Mouse (Mus musculus) common myeloid progenitor, adult 5-6 weeks (primary cell): ENCODE results near the gene Cyp1a1. TPM values are rescaled to one million over a fixed set of nuclear protein-coding genes. Genes with fewer than 3 reads are reported as not detected.
"Not testable (repeated sequence)": the region's sequence is repeated elsewhere in the genome, so short reads cannot be mapped to it uniquely, and the experiment has no call there.

ENCODE experiments used
- ATAC-seq: replicated peaks from 2 replicates; pipeline ENCODE4 v1.8.0; 2016; ENCODE audit warnings: low read depth, mild to moderate bottlenecking, moderate TSS enrichment, inconsistent platforms; ENCODE audit not compliant: poor library complexity, severe bottlenecking
- total RNA-seq: library from RNA; stranded (forward); fragments of 200-1000, 187-1606 nt; gene quantifications from 2 replicates; pipeline ENCODE4 v1.2.3, GENCODE M21; 2017

The Cyp1a1 gene
- total RNA-seq, 1 experiment from 2014 or later = 0.50 TPM

- peak; percentile 42; the same call in 1 of the 2 replicates for ATAC-seq
Measured at GRCm38 (mm10) chr9:57696380-57697285, 8.9 kb downstream of the Cyp1a1 start.

GRCm38 (mm10) chr9:57697380-57697779 is 9.7 kb downstream of the Cyp1a1 start:
- ATAC-seq = 0 out of 2 replicates have a peak, but pooled peaks have one; percentile 19

- peak; percentile 53 for ATAC-seq
Measured at GRCm38 (mm10) chr9:57698466-57699150, 10.9 kb downstream of the Cyp1a1 start.

GRCm38 (mm10) chr9:57706496-57706895 is 18.8 kb downstream of the Cyp1a1 start:
- ATAC-seq = no peak

- peak; percentile 95 for ATAC-seq
Measured at GRCm38 (mm10) chr9:57708068-57708719, 20.5 kb downstream of the Cyp1a1 start, which contains the start of gene Edc3. TSS of gene Edc3 (plus strand) at chr9:57708540.

- ATAC-seq = peak; percentile 35
Measured at GRCm38 (mm10) chr9:57708720-57709274, 21.1 kb downstream of the Cyp1a1 start.

GRCm38 (mm10) chr9:57710214-57710613 is 22.5 kb downstream of the Cyp1a1 start:
- ATAC-seq = not testable (repeated sequence)

GRCm38 (mm10) chr9:57712194-57712593 is 24.5 kb downstream of the Cyp1a1 start:
- ATAC-seq = no peak

- ATAC-seq = peak; percentile 46; the same call in 1 of the 2 replicates
Measured at GRCm38 (mm10) chr9:57718408-57718807, 30.7 kb downstream of the Cyp1a1 start.

- no peak for ATAC-seq
Measured at GRCm38 (mm10) chr9:57720736-57721135, 33.0 kb downstream of the Cyp1a1 start.

- ATAC-seq = no peak
Measured at GRCm38 (mm10) chr9:57722371-57722770, 34.6 kb downstream of the Cyp1a1 start.

- peak; percentile 89 for ATAC-seq
Measured at GRCm38 (mm10) chr9:57723315-57723715, 35.6 kb downstream of the Cyp1a1 start.

- ATAC-seq = no peak
Measured at GRCm38 (mm10) chr9:57723796-57724195, 36.1 kb downstream of the Cyp1a1 start.

- ATAC-seq = no peak
Measured at GRCm38 (mm10) chr9:57724701-57725100, 37.0 kb downstream of the Cyp1a1 start.

GRCm38 (mm10) chr9:57728312-57728711 is 40.6 kb downstream of the Cyp1a1 start:
- ATAC-seq = no peak

GRCm38 (mm10) chr9:57733606-57734005 is 45.9 kb downstream of the Cyp1a1 start:
- ATAC-seq = no peak

- no peak for ATAC-seq
Measured at GRCm38 (mm10) chr9:57739863-57740262, 52.1 kb downstream of the Cyp1a1 start.

- peak; percentile 81 for ATAC-seq
Measured at GRCm38 (mm10) chr9:57744462-57745091, 56.8 kb downstream of the Cyp1a1 start.

GRCm38 (mm10) chr9:57747067-57747466 is 59.3 kb downstream of the Cyp1a1 start:
- ATAC-seq = no peak

GRCm38 (mm10) chr9:57748137-57748536 is 60.4 kb downstream of the Cyp1a1 start:
- ATAC-seq = no peak
